Mouse (Mus musculus): ENCODE measurements around the gene Bsg.

DNA sequence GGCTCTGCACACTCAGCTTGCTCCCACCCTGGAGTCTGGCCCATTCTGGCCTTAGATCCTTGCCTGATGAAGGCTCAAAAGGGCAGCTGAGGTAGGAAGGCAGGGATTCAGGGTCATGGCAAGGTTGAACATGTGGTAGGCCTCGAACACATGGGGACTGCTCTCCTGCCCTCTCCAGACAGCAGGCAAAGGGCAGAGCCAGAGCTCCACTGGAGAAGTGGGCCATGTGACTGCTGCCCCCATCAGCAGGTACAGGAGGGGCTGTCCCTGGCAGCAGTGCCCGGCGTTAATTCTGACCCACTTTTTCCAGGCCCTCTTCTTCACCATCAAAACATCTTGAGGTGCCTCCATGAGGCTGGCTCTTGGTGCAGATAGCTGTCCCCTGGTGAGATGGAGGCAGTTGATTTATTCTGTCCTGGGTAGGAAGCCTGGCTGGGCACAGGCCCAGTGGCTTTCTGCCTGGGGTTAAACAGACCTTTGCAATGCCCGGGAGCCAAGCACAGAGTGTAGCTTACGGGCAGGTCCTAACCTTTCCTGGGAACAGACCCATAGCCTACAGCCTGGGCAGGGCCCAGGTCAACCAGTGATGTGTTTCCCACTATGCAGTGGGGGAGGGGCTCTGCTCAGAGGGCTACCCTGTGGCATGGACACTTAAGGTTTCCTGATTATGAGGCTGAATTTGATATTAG, 2.3 kb downstream of the Bsg start:
- TF ChIP-seq CTCF (IDR thresholded peaks at IDR 0.05 in 2 of 3, conservative IDR thresholded peaks at IDR 0.05 in 1 of 3; ENCODE audit: control insufficient read depth in 1 of 3, insufficient read depth in 1 of 3, low read depth in 2 of 3, low read length in 3 of 3, poor library complexity in 1 of 3, severe bottlenecking in 1 of 3), result no peak
- TF ChIP-seq ZC3H11A (IDR thresholded peaks at IDR 0.05; ENCODE audit: low read depth, low read length), result no peak
